Mouse (Mus musculus): ENCODE results near the gene Fxyd7. TPM values are rescaled to one million over a fixed set of nuclear protein-coding genes. Genes with fewer than 3 reads are reported as not detected.

Gene Fxyd7
- polyA plus RNA-seq, 1 experiment: 1.0 TPM

DNA sequence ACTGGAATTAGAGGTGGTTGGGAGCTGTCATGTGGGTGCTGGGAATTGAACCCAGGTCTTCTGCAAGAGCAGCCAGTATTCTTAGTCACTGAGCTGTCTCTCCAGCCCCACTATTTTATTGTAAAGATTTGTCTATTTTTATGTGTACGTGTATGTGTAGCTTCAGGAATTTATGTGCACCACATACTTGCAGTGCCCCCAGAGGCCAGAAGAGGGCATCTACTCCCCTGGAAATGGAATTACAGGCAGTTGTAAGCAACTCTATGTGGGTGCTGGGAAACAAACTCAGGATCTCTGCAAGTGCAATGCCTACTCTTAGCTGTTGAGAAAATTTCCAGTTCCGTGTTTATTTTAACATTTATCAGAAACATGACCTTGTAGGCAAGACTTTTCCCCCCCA lies 54.8 kb downstream of the Fxyd7 start:
- no peak overlapping the region for H3K4me3 ChIP-seq (replicated peaks)
- H3K27me3 ChIP-seq (replicated peaks): no peaks in the 10 kb centered on the region
- TF ChIP-seq FLI1 (IDR thresholded peaks at IDR 0.05; ENCODE audit: low read length) (no peak), GATA1 (IDR thresholded peaks at IDR 0.05; ENCODE audit: borderline replicate concordance, low read length) (no peak)
- H3K36me3 ChIP-seq (replicated peaks; ENCODE audit: low read length): peaks cover 2% of the 10 kb centered on the region
- H3K9me3 ChIP-seq: peaks cover 8% of the 10 kb centered on the region
- H3K4me1 ChIP-seq: peaks cover 44% of the 10 kb centered on the region

DNA sequence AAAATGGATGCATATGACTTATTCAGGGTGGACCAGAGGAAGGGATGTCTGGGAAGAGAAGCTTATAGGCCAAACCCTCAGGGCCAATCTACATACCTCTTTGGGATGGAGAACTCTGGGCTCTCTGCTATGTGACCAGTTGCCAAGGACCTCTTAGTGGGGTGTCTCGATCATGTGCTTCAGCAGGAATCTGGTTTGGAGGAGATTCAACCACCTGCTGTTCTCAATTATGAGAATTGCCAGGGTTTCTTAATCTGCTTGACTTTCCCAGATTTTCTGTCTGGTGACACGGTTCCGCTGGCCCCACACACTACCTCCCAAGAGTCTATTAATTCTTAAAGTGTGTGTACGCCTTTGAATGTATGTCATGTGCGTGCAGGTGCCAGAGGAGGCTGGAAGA lies 57.3 kb downstream of the Fxyd7 start:
- peaks cover 35% of the 10 kb centered on the region for H3K4me1 ChIP-seq
- TF ChIP-seq GATA1 (IDR thresholded peaks at IDR 0.05; ENCODE audit: borderline replicate concordance, low read length) (no peak), FLI1 (IDR thresholded peaks at IDR 0.05; ENCODE audit: low read length) (no peak)
- peaks cover 11% of the 10 kb centered on the region for H3K9me3 ChIP-seq
- H3K4me3 ChIP-seq (replicated peaks): no peak overlapping the region
- peaks cover 2% of the 10 kb centered on the region for H3K36me3 ChIP-seq (replicated peaks; ENCODE audit: low read length)
- peaks cover 3% of the 10 kb centered on the region for H3K27me3 ChIP-seq (replicated peaks)

Other genes starting within 250 kb of the Fxyd7 start
- gene Ffar2, start 227.7 kb downstream of the Fxyd7 start, polyA plus RNA-seq (2012; ENCODE audit: insufficient read depth, low replicate concordance): 5.8 and 8.9 TPM in 2 replicates
- gene Ffar3, start 195.3 kb downstream of the Fxyd7 start, polyA plus RNA-seq (2012; ENCODE audit: insufficient read depth, low replicate concordance): not detected in 2 replicates
- 0.16 TPM in 1 of 2 replicates, not detected in the other for gene Ffar1, start 189.9 kb downstream of the Fxyd7 start, polyA plus RNA-seq (2012; ENCODE audit: insufficient read depth, low replicate concordance)
- gene Cd22, start 171.1 kb downstream of the Fxyd7 start, polyA plus RNA-seq (2012; ENCODE audit: insufficient read depth, low replicate concordance): 0.03 TPM in 1 of 2 replicates, not detected in the other
- gene Mag, start 136.6 kb downstream of the Fxyd7 start, polyA plus RNA-seq (2012; ENCODE audit: insufficient read depth, low replicate concordance): 1.2 TPM in 1 of 2 replicates, not detected in the other
- not detected in 2 replicates for gene Hamp2, start 126.8 kb downstream of the Fxyd7 start, polyA plus RNA-seq (2012; ENCODE audit: insufficient read depth, low replicate concordance)
- gene Hamp, start 107.4 kb downstream of the Fxyd7 start, polyA plus RNA-seq (2012; ENCODE audit: insufficient read depth, low replicate concordance): not detected in 2 replicates
- gene Usf2, start 94.7 kb downstream of the Fxyd7 start, polyA plus RNA-seq (2012; ENCODE audit: insufficient read depth, low replicate concordance): 122 and 127 TPM in 2 replicates
- gene Lsr, start 78.0 kb downstream of the Fxyd7 start, polyA plus RNA-seq (2012; ENCODE audit: insufficient read depth, low replicate concordance): 2.1 TPM in 1 of 2 replicates, not detected in the other
- not detected in 2 replicates for gene Fam187b, start 77.7 kb downstream of the Fxyd7 start, polyA plus RNA-seq (2012; ENCODE audit: insufficient read depth, low replicate concordance)
- 2,043 and 2,688 TPM in 2 replicates for gene Fxyd5, start 9.0 kb downstream of the Fxyd7 start, polyA plus RNA-seq (2012; ENCODE audit: insufficient read depth, low replicate concordance)
- gene Fxyd1, start 5.7 kb upstream of the Fxyd7 start, polyA plus RNA-seq (2012; ENCODE audit: insufficient read depth, low replicate concordance): not detected in 2 replicates
- 0.23 and 0.67 TPM in 2 replicates for gene Lgi4, start 7.9 kb upstream of the Fxyd7 start, polyA plus RNA-seq (2012; ENCODE audit: insufficient read depth, low replicate concordance)
- not detected in 2 replicates for gene Fxyd3, start 25.2 kb upstream of the Fxyd7 start, polyA plus RNA-seq (2012; ENCODE audit: insufficient read depth, low replicate concordance)
- 1.8 TPM in 1 of 2 replicates, not detected in the other for gene Hpn, start 63.8 kb upstream of the Fxyd7 start, polyA plus RNA-seq (2012; ENCODE audit: insufficient read depth, low replicate concordance)
- 8.8 and 28.4 TPM in 2 replicates for gene Scn1b, start 75.5 kb upstream of the Fxyd7 start, polyA plus RNA-seq (2012; ENCODE audit: insufficient read depth, low replicate concordance)
- gene Gramd1a, start 104.4 kb upstream of the Fxyd7 start, polyA plus RNA-seq (2012; ENCODE audit: insufficient read depth, low replicate concordance): 122 and 287 TPM in 2 replicates
- gene Scgb2b2, start 239.0 kb upstream of the Fxyd7 start, polyA plus RNA-seq (2012; ENCODE audit: insufficient read depth, low replicate concordance): not detected in 2 replicates
- gene Scgb1b2, start 240.4 kb upstream of the Fxyd7 start, polyA plus RNA-seq (2012; ENCODE audit: insufficient read depth, low replicate concordance): not detected in 2 replicates